Mouse (Mus musculus): ENCODE measurements around the gene Itih1.

Gene Itih1

GRCm38 (mm10) chr14:30943038-30943437 lies at the start of gene Itih1:
Gene Itih1, minus strand, starts transcription at chr14:30943289.
- no peak for DNase-seq (ENCODE audit: low read depth, low spot score)

GRCm38 (mm10) chr14:30976222-30976621 lies 33.1 kb upstream of the Itih1 start:
- DNase-seq (ENCODE audit: low read depth, low spot score), result no peak

DNA sequence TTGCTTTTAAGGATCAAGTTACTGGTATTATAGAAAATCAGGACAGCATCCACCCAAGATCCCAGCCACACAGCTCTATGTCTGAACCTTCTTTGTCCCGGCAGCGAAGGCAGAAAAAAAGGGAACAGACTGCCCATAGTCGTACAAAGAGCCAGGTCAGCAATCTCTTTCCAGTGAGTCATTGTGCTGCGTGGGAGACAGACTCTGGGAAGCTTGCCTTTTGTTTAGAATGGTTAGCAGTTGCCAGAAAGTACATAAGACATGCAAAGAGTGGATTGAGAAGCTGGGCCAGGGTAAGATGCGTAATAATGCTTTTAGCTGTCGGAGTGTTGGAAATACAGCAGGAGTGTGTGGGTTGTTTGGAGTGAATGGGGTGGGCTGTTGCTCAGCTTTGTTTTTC lies 31.1 kb upstream of the Itih1 start:
- no peak for DNase-seq (ENCODE audit: low read depth, low spot score)

DNA sequence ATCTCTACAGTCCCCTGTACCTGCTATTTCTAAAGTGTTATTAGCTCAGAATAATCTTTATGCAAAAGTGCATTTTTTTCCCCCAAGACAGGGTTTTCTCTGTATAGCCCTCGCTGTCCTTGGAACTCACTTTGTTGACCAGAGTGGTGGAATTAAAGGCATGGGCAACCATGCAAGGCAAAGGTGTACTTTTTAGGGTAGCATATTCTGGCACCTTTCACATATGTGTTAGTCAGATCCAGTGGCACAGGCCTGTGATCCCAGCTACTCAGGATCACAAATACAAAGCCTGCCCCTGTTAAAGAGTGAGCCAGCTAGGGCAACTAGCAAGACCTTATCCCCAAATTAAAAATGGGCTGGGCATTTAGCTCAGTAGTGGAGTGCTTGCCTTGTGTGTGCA lies 17.3 kb upstream of the Itih1 start:
- DNase-seq (ENCODE audit: low read depth, low spot score), result no peak

DNA sequence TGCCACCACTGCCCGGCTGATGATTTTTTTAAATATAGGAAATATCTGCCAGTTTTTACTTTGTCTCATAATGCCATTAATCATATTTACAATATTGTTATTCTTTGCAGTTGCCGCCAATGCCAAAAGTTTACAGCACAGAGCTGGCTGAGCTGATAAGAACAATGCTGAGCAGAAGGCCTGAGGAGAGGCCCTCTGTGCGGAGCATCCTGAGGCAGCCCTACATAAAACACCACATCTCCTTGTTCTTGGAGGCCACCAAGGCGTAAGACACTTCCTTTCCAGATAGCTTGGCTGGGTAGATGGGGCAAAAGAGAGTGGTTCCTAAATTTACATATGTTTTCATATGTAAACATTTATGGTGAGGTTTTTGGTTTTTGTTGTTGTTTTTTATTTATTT lies 15.9 kb upstream of the Itih1 start:
- no peak for DNase-seq (ENCODE audit: low read depth, low spot score)

DNA sequence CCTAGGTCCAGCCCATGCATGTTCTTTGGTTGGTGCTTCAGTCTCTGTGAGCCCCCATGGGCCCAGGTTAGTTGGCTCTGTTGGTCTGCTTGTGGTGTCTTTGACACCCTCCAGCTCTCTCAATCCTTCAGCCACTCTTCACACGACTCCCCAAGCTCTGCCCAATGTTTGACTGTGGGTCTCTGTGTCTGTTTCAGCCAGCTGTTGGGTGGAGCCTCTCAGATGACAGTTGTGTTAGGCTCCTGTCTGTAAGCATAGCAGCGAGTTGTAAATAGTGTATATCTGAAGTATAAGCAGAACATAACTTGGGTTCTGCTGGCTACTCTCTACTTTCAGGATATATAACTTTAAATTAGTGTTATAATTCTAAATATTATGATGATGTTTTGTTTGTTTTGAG lies 15.4 kb upstream of the Itih1 start:
- no peak for DNase-seq (ENCODE audit: low read depth, low spot score)

GRCm38 (mm10) chr14:30951154-30951825 lies 8.2 kb upstream of the Itih1 start, which contains the start of gene Nek4:
Gene Nek4, plus strand, starts transcription at chr14:30951377.
- DNase-seq (ENCODE audit: low read depth, low spot score), result peak; percentile 91

GRCm38 (mm10) chr14:30949986-30950385 lies 6.9 kb upstream of the Itih1 start:
- no peak for DNase-seq (ENCODE audit: low read depth, low spot score)

DNA sequence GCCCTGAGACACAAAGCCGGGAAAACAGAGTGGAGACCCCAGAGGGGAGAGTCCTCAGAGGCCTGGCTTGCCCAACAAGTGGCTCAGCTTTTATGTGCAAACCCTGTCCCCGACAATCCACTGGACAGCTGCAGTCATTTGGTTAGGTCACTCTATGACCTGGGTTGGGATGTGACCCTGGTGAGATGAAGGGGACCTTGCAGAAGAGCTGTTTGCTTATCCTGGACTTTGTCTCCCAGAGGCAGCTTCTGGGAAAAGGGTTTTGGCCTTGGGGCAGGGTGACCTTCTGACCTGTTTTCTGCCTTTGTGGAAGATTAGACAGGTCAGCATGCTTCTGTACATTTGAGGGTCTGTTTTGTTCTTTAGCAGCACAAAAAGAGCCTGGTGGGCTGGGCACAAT lies 1.7 kb upstream of the Itih1 start:
- no peak for DNase-seq (ENCODE audit: low read depth, low spot score)

GRCm38 (mm10) chr14:30943860-30944674 lies 978 bp upstream of the Itih1 start:
- DNase-seq (ENCODE audit: low read depth, low spot score), result no peak

DNA sequence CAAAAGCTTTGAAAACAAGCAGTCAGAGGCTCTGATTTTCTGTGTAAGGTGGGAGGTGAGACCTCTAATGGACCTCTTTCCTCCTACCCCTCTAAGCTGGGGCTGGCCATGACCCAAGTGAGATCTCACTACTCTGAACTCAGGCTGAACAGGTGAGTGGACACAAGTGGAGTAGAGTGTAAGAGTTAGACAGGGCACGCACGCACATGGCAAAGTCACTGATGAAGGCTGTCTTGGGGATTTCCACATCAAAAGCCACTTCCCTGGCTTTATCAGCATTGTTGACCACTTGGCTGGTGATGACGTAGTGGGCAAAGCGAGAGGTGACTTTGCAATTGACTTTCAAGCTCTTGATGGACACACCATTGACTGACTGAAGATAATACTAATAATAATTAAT lies 835 bp downstream of the Itih1 start:
- no peak for DNase-seq (ENCODE audit: low read depth, low spot score)

- no peak for DNase-seq (ENCODE audit: low read depth, low spot score)
These were observed 9.7 kb downstream of the Itih1 start for GRCm38 (mm10) chr14:30933351-30933750.

DNA sequence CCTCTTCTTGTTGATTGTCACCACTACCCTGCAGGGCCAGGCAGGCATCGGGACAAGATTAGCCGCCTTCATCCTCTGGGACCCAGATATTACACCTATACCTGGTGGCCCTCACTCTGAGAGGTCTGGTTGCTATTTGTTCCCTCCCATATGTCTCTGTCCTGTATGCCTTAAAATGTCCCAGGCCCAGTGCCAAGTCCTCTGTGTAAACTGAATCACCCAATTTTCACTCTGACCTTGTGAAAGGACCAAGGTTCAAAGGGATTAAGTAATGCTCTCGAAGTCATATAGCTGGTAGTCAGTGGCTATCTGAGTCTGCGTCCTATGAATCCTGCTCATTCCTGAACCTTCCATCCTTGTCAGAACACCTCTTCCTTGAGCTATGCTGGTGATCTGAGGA lies 12.7 kb downstream of the Itih1 start:
- DNase-seq (ENCODE audit: low read depth, low spot score), result no peak

DNA sequence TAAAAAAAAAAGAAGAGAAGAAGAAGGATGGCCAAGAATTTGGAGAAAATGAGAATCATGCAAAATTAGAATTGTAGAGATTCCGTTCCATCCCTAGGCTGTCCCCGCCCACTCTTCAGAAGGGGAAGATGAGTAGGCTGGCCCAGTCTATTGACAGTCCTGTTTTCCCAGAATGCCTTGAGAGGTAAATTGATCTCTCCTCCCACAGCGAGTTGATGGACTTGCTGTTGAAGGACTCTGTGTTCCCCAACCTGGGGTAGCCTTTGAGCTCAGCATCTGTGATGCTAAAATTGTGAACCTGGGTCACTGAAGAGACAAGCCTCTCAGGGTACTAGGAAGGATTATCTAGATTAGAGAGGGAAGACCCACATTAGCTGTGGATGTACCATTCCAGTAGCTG lies 17.6 kb downstream of the Itih1 start:
- no peak for DNase-seq (ENCODE audit: low read depth, low spot score)

DNA sequence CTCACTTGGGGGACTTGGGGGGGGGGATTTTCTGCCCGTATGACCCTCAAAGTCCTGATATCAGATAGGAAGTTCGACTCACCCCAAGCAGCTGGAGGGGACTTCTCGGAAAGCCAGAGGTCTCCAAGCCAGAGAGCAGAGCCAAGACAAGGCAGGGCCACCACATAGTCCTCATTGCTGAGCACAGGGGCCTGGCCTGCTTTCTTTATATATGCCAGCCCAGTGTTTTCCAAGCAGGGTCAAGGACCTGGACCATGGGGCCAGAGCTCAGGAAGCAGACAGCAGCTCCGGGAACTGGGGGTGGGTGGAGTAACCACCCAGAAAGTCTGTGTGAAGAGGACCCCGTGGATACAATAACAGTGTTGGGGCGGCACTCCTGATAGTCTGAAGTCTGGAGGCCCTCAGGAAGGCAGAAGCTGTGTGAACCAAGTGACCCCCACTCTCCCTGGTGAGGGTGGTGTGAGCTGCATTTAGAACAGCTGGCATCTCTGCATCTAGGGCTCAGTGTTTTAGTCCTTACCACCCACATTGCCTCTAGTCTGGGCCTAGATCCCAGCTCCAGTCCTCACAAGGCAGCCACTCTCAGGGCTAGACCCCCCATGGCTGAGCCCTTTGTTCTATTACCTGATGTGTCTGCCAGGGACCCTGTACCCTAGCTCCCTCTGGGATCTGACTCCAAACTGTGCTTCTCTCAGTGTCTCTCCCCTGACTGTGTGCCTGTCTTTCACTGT lies 19.5 kb downstream of the Itih1 start, which contains the start of gene Itih3:
Itih3 (minus strand) TSS at position 386 of the 731 bp plus-strand sequence.
- DNase-seq (ENCODE audit: low read depth, low spot score), result no peak

GRCm38 (mm10) chr14:30922053-30922670 lies 20.9 kb downstream of the Itih1 start:
- no peak for DNase-seq (ENCODE audit: low read depth, low spot score)

GRCm38 (mm10) chr14:30916516-30916915 lies 26.6 kb downstream of the Itih1 start:
- DNase-seq (ENCODE audit: low read depth, low spot score), result no peak

DNA sequence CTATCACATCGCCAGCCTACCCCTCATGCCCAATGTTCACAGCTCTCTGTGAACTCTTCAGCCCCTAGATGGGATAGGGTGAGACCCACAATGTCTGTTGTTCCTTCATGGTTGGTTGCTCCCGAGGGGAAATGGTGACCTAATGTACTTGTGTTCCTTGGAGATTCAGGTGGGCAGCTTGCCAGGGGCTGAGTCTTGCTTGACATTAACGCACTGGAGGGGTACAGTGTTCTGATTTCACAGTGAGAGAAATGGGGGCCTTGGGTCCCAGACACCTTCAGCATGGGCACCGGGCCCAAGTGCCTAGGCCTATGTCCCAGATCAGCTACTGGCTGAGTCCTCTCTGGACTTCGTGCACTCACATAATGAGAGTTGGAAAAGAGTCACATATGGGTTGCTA lies 29.7 kb downstream of the Itih1 start:
- DNase-seq (ENCODE audit: low read depth, low spot score), result no peak

- DNase-seq (ENCODE audit: low read depth, low spot score), result no peak
These were observed 30.4 kb downstream of the Itih1 start for GRCm38 (mm10) chr14:30912641-30913040.

- no peak for DNase-seq (ENCODE audit: low read depth, low spot score)
These were observed 31.9 kb downstream of the Itih1 start for GRCm38 (mm10) chr14:30911141-30911540.

- no peak for DNase-seq (ENCODE audit: low read depth, low spot score)
These were observed 35.2 kb downstream of the Itih1 start for GRCm38 (mm10) chr14:30907814-30908265.

GRCm38 (mm10) chr14:30906001-30906400 lies 37.1 kb downstream of the Itih1 start:
- DNase-seq (ENCODE audit: low read depth, low spot score), result no peak
